Mouse (Mus musculus): ENCODE results near the gene Nprl2. TPM values are rescaled to one million over a fixed set of nuclear protein-coding genes. Genes with fewer than 3 reads are reported as not detected.

Nprl2 gene
- total RNA-seq, 2 experiments from 2014 or later: 12.9 to 16.7 TPM

DNA sequence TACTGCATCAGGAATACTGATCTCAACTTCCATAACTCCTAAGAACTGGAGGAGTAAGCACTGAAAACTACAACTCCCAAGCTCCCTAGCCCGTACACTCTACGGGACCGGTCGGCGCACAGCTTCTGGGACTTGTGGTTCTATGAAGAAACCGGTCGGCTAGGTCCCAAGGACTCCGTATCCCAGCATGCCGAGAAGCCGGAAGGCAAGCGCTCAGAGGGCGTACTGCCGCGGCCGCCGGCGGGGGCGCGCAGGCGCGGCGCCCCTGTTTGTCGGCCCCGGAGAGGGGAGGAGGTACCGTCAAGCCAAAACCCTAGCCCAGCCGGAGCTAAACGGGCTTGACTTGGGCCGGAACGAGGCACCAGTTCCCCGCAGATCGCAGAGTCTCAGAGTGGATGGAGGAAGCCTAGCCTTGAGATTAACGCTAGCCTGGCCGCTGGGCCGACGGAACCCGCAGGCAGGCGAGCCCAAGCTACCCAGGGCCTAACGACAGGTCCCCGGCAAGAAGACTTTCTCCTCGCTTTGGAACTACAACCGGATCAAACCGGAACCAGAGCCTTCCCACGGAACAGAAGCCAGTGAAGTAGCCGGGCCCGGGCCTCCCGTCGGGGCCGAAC is 8.1 kb upstream of the Nprl2 start, which contains the start of gene Tmem115:
Gene Tmem115 (plus strand): TSS at position 155 of the 617 bp plus-strand sequence.
- intact Hi-C loops (cut with DNase I): no loop called here
- DNase-seq: peak; percentile 95

DNA sequence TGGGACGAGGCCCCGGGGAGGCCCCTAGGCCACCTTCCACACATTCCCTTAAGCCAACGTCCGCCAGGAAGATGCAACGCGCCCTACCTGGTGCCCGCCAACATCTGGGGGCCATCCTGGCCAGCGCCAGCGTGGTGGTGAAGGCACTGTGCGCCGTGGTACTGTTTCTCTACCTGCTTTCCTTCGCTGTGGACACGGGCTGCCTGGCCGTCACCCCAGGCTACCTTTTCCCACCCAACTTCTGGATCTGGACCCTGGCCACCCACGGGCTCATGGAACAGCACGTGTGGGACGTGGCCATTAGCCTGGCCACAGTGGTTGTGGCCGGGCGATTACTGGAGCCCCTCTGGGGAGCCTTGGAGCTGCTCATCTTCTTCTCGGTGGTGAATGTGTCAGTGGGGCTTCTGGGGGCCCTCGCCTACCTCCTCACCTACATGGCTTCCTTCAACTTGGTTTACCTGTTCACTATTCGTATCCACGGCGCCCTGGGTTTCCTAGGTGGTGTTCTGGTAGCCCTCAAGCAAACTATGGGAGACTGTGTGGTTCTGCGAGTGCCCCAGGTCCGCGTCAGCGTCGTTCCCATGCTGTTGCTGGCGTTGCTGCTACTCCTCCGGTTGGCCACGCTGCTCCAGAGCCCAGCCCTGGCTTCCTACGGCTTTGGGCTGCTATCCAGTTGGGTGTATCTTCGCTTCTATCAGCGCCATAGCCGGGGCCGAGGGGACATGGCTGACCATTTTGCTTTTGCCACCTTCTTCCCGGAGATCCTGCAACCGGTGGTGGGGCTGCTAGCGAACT is 7.4 kb upstream of the Nprl2 start:
- peak; percentile 53 to 67 for DNase-seq
- intact Hi-C loops (cut with DNase I): no loop called here

DNA sequence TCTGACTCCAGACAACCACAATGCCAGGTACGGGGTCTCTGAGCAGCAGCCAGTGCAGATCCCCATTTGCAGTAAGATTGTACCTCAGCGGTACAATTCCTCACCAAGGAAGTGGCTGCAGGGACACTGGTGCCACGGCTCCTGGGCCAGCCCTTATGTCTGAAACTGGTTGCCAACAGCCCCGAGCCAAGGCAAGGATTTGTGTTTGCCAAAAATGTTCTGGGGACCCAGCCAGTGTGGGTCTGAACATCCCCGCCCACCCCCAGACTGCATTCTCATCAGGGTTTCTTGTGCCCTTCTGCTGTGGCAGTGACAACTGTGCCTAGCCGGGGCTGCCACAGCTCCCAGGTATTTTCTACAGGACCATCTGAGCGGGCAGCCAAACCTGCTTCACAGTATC is 3.8 kb upstream of the Nprl2 start:
- intact Hi-C loops (cut with DNase I): no loop called here

DNA sequence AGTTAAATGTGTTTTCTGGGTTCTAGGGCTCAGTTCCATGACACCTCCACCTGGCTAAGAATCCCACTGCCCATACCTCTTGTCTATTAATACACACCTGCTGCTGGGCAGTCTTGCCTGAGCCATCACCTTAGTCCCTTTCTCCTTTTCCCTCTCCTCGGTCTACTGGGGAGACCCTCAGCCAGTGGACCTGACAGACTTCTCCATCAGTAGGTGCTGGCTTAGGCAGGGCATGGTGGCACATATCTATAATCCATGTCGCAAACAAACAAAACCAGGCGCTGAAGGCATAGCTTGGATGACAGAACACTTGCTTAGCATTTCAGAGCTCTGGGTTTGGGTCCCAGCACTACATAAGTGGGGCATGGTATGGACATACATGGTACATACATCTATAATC is 3.3 kb upstream of the Nprl2 start:
- intact Hi-C loops (cut with DNase I): no loop called here
- no peak for DNase-seq

More for the DNA sequence above, 3.8 kb upstream of the Nprl2 start:
- DNase-seq: no peak

DNA sequence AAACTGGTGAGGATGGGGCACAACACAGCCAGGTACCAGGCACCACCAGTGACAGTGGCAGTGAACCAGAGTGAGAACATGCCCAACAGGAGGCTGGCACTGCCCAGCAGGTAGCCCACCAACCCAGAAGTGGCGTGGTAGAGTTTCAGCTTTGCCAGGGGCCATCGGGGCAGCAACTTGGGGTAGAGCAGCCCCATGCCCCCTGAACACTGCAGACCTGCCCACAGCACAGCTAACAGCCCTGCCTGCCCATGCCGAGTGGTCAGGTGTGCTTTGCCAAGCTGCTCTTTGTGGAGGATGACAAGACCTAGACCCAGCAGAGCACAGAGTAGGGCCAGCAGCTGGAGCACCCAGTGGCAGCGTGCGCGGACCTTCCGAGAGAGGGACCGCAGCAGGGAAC is 2.1 kb upstream of the Nprl2 start:
- intact Hi-C loops (cut with DNase I): no loop called here
- no peak for DNase-seq

DNA sequence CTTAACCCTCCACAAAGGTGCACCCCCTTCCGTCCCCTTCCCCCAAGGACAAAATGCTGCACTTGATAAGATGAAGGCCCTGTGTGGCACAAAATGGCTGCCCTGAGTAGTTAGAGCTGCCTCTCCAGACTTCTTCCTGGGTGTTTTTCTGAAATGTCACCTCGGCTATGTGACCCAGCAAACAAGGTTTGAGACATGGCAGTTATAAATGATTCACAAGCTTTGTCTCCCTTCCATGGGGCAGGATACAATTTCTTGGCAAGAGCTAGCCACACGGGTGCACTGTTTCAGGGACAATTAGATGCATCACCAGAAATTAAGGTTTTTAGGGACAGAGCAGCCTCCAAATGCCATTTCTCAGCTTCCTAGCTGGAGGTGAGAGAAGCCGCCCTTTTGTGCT is 1.6 kb upstream of the Nprl2 start:
- no peak for DNase-seq
- intact Hi-C loops (cut with DNase I): no loop called here

DNA sequence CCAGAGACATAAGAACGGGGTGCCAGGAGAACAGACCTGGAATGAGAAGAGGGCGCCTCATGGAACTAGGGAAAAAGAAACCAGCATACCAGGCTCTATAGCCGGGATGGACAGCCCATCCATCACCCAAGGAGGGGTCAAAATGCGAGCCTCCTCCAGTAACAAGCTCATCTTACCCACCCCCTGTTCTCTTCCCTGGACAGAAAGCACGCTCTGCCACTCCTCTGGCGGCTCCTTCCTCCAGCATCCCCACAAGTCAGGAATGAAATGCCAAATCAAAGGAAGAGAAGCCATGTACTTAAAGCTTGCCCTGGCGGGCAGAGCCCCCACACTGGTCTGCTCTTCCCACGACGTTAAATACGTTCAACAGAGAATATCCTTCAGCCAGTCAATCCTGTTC is 1.0 kb upstream of the Nprl2 start:
- intact Hi-C loops (cut with DNase I): no loop called here
- no peak for DNase-seq

DNA sequence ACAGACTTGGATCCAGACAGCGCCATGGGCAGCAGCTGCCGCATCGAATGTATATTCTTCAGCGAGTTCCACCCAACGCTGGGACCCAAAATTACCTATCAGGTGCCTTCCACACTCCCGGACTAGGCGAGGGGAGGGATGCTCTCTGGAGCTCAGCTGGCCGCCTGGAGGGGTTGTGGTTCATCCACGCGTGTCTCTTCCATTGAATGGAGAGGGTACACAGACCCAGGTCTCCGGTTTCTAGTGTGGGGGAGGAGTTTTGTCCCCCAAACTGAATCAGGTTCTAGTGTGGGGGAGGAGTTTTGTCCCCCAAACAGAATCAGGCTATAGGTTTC is 293 bp downstream of the Nprl2 start:
- intact Hi-C loops (cut with DNase I): no loop called here
- DNase-seq: no peak

DNA sequence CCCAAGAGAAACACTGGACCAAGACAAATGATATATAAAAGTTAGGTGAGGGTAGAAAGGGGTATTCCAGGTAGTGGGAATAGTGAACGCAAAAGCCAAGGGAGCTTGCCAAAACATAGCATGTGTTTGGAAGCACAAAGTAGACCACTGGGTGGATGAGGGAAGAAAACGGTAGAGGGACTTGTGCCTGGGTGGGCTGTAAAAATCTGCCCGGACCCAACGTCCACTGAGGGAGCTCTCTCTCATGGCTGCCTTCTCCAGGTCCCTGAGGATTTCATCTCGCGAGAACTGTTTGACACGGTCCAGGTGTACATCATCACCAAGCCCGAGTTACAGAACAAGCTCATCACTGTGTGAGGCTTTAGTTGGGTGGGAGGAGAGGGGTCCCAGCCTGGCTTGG is 695 bp downstream of the Nprl2 start:
- no peak for DNase-seq
- intact Hi-C loops (cut with DNase I): no loop called here

DNA sequence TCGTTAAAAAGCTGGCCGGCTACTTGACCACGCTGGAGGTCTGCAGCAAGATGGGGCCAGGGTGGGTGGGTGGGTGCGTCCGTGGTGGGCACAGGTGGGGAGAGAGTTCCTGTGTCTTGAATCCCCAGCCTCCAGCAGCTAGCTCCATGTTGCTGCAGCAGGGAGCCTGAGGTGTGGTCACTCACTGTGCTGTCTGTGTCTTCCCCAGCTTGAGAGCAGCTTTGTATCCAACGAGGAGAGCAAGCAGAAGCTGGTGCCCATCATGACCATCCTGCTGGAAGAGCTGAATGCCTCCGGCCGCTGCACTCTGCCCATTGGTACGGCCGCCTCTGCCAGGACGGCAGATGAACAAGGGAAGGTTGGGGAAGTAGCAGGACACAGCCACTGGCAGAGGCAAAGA is 1.3 kb downstream of the Nprl2 start:
- intact Hi-C loops (cut with DNase I): no loop called here
- no peak for DNase-seq

DNA sequence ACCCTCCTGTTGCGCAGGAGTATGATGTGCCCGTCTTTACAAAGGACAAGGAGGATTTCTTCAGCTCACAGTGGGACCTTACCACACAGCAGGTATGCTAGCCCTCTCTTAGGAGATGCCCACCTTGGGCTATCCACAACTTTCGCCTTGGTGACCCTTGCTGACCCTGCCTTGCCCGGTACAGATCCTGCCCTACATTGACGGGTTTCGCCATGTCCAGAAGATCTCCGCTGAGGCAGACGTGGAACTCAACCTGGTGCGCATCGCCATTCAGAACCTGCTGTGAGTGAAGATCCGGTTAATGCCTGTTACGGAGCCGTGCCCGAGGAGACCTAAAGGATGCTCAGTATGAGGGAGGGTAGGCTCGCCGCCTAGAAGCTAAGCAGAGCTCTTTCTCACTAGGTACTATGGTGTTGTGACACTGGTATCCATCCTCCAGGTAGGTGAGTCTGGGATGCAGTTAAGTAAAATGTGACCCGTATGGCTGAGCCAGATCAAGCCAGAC is 2.2 kb downstream of the Nprl2 start:
- DNase-seq: no peak
- intact Hi-C loops (cut with DNase I): no loop called here

DNA sequence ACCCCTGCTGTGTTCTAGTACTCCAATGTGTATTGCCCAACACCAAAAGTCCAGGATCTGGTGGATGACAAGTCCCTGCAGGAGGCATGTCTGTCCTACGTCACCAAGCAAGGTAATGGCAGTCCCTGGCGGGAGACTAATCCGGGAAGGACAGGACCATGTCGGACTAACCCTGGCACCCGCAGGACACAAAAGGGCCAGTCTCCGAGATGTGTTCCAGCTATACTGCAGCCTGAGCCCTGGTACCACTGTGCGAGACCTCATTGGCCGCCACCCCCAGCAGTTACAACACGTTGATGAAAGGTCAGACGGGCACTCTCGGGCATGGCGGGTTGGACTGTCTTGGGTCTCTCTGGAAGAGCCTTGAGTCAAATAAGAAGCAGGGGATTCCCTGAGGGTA is 2.7 kb downstream of the Nprl2 start:
- intact Hi-C loops (cut with DNase I): no loop called here
- no peak for DNase-seq

DNA sequence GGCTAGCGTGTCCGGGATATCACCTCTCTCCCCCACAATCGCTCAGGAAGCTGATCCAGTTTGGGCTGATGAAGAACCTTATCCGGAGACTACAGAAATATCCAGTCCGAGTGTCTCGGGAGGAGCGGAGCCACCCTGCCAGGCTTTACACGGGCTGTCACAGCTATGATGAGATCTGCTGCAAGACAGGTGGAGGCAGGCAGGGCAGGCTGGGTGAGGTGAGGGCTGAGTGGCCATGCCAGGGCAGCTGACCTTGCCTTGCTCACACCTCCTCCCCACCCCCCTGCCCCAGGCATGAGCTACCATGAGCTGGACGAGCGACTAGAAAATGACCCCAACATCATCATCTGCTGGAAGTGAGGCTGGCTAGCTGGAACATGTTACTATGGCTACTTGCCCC is 3.2 kb downstream of the Nprl2 start:
- intact Hi-C loops (cut with DNase I): no loop called here
- DNase-seq: no peak

DNA sequence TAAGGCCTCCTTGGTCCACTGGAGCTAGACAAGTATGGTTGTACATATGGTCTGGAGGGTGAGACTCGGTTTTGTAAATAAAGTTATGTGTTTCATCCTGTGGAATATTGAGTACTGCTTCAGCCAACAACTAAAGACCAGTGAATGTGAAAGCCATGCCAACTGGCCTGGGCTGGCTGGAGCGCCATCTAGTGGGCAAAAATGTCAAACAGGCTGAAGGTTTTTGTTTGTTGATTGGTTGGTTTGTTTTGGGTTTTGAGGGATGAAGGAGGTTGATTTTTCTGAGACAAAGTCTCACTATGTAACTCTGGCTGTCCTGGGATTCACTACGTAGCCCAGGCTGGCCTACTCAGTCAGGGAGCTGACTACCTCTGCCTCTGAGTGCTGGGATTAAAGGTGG is 3.6 kb downstream of the Nprl2 start:
- peak; percentile 73 to 90 for DNase-seq
- intact Hi-C loops (cut with DNase I): no loop called here

DNA sequence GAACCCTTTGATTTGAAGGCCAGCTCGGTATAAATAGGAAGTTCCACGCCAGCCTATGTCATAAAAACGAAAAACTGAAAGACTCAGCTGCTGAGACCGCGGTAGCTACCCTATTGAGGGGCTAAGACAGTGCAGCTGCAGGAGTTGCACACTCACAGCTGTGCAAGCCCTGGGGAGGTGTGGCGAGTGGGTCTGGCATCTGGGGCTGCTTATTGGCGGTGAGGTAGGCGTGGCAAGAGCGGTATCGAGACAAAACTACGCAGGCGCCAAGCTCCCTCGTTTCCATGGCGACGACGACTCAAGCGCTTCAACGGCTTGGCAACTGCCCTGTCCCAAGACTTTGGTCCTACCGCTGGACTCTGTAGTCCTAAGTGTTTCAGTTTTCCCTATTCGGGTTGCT is 5.0 kb downstream of the Nprl2 start, which contains the start of gene Zmynd10:
Gene Zmynd10 (plus strand): TSS at position 273 of the 400 bp plus-strand sequence.
- DNase-seq: peak; percentile 90 to 94
- intact Hi-C loops (cut with DNase I): no loop called here

DNA sequence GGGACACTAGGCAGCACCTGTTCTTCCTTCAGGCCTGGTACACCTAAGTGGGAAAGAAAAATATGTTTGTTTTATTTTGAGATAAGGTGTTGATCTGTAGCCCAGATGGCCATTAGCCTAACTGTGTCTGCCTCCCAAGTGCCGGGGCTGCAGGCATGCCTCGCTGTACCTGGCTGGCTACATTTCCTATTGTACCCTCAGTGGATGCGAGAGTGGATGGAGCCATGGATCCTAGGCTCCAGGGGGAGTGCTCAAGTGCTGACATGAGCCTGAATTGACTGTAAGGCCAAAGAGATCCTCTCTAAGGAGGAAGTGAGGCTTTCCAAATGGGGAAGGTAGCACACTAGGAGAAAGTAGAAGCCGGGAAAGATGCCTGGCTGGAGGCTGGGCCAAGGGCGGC is 5.9 kb downstream of the Nprl2 start:
- intact Hi-C loops (cut with DNase I): no loop called here
- no peak for DNase-seq

DNA sequence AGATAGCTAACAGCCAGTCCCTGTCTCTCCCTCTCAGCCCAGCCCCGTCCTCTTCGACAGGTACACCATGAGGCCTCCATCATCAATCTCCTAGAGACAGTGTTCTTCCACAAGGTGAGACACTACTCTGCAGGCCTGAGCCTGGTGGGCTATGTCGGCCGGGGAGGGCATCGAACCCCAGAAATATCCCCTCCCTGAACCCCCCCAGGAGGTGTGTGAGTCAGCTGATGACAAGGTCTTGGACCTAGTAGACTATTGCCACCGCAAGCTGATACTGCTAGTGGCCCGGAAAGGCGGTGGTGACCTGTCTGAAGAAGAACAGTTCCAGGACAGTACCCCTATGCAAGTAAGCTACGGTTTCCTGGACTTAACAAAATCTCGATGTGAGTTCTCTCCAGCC is 6.8 kb downstream of the Nprl2 start:
- intact Hi-C loops (cut with DNase I): no loop called here
- no peak for DNase-seq

DNA sequence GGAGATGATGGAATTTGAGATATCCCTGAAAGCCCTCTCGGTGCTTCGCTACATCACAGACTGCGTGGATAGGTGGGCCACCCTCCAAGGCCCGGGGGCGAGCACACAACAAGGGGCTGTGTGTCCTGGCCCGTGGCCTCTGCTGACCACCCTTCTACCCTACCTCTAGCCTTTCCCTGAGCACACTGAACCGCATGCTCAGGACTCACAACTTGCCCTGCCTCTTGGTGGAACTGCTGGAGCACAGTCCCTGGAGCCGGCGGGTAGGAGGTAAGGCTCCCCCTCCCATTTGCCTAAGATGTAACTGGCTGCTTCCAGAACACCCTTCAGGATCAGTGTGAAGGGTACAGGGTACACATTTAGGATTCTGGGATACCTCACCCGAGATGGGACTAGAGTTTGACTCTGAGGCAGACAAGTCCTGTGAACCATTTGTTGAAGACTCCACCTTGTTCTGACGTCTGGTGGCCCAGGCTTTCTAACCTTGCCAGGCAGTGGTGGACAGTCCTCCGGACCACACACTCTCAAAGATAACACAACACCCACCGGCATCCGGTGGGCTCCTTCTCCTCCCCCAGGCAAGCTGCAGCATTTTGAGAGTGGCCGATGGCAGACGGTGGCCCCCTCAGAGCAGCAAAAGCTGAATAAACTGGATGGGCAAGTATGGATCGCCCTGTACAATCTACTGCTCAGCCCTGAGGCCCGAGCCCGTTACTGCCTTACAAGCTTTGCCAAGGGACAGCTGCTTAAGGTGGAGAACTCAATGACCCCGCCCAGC is 7.5 kb downstream of the Nprl2 start:
- intact Hi-C loops (cut with DNase I): no loop called here
- no peak for DNase-seq

DNA sequence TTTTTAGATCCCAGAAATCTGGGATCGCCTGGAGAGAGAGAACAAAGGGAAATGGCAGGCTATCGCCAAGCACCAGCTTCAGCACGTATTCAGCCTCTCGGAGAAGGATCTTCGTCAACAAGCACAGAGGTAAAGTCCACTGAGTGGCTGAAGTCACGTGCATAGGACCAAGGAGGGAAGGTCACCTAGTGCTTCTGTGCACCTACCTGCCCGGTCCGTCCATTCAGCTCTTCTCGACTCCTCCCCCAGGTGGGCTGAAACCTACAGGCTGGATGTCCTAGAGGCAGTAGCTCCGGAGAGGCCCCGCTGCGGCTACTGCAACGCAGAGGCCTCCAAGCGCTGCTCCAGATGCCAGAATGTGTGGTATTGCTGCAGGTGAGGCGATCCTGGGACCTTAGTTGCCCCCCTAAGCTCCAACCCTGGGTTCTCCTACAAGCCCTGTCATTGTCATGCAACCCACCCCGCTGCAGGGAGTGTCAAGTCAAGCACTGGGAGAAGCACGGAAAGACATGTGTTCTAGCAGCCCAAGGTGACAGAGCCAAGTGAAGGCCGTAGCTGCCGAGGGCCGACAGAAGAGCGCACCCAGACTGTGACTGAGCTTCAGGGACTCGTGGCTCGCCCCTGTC is 8.6 kb downstream of the Nprl2 start:
- DNase-seq: no peak

DNA sequence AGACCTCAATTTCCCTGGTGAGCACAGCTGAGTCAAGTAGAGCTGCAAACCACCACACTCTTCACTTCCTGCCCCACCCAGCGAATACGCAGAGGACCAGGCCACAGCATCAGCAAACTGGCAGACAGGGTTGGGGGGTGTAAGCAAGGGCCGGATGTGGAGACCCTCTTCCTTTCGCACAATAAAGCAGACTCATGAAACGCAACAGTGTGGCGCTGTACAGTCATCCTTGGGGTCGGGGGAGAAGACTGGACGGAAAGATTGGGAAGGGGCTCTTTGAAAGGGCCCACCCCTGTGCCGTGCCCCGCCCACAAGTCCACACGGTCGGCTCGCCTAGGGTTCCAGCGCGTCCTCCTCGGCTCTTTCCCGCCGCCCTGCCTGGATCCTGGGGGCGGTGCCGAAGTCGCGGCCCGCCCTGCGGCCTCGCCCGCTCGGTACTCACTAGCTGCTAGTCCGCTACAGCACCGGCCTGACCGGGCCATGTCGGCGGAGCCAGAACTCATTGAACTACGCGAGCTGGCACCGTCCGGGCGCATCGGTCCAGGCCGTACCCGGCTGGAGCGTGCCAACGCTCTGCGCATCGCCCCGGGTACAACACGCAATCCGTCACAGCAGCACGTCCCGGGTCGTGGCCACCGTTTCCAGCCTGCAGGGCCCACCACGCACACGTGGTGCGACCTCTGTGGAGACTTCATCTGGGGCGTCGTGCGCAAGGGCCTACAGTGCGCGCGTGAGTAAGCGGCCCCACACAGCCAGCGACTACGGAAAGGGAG is 9.3 kb downstream of the Nprl2 start, which contains the start of gene Rassf1:
Gene Rassf1 (plus strand): TSS at position 439 of the 773 bp plus-strand sequence.
- peak; percentile 76 to 81 for DNase-seq
- intact Hi-C loops (cut with DNase I): no loop called here

More for the DNA sequence above, 8.6 kb downstream of the Nprl2 start:
- intact Hi-C loops (cut with DNase I): no loop called here
